Mouse (Mus musculus) left cerebral cortex, adult 18-20 months (tissue): ENCODE measurements around the gene Svs1. TPM values are rescaled to one million over a fixed set of nuclear protein-coding genes. Genes with fewer than 3 reads are reported as not detected.

Experiments
- DNase-seq, 2 experiments: peaks; one replicate each; pipeline ENCODE4 v3.0.0; 2021 to 2022; ENCODE audit warnings: low spot score in 2 of 2, mixed read lengths in 1 of 2
- total RNA-seq, 2 experiments: library from RNA; stranded (reverse); gene quantifications; 2 replicates each; pipeline ENCODE4 v1.2.3; 2021

The Svs1 gene
- total RNA-seq, 2 experiments from 2014 or later, result not detected

GRCm38 (mm10) chr6:49009665-49010064, 23.0 kb downstream of the Svs1 start:
- DNase-seq, result no peak

GRCm38 (mm10) chr6:49011191-49011590, 24.5 kb downstream of the Svs1 start:
- no peak for DNase-seq

- no peak for DNase-seq
These were observed 26.4 kb downstream of the Svs1 start for GRCm38 (mm10) chr6:49013023-49013422.

GRCm38 (mm10) chr6:49013458-49013857, 26.8 kb downstream of the Svs1 start:
- DNase-seq, result no peak

- no peak for DNase-seq
These were observed 30.5 kb downstream of the Svs1 start for GRCm38 (mm10) chr6:49017150-49017549.

GRCm38 (mm10) chr6:49019341-49019740, 32.7 kb downstream of the Svs1 start:
- no peak for DNase-seq

GRCm38 (mm10) chr6:49021141-49022012, 34.7 kb downstream of the Svs1 start:
- peak; percentile 20 to 51 for DNase-seq

- DNase-seq, result no peak
These were observed 35.7 kb downstream of the Svs1 start for GRCm38 (mm10) chr6:49022384-49022783.

GRCm38 (mm10) chr6:49023315-49023714, 36.7 kb downstream of the Svs1 start:
- no peak for DNase-seq

- no peak for DNase-seq
These were observed 38.6 kb downstream of the Svs1 start for GRCm38 (mm10) chr6:49025290-49025689.

GRCm38 (mm10) chr6:49026496-49026895, 39.8 kb downstream of the Svs1 start:
- no peak for DNase-seq

GRCm38 (mm10) chr6:49028019-49028418, 41.4 kb downstream of the Svs1 start:
- DNase-seq, result no peak

- no peak for DNase-seq
These were observed 42.0 kb downstream of the Svs1 start for GRCm38 (mm10) chr6:49028708-49029107.

GRCm38 (mm10) chr6:49031230-49031629, 44.6 kb downstream of the Svs1 start:
- no peak for DNase-seq

- DNase-seq, result no peak
These were observed 46.1 kb downstream of the Svs1 start for GRCm38 (mm10) chr6:49032783-49033182.

GRCm38 (mm10) chr6:49036275-49037267, 49.9 kb downstream of the Svs1 start, which contains the start of gene Gpnmb:
Gene Gpnmb, plus strand, starts transcription at chr6:49036546.
- no peak for DNase-seq

- no peak for DNase-seq
These were observed 50.6 kb downstream of the Svs1 start for GRCm38 (mm10) chr6:49037268-49037662.

- DNase-seq, result peak; percentile 51 to 69
These were observed 53.0 kb downstream of the Svs1 start for GRCm38 (mm10) chr6:49039470-49040180.
